Mouse (Mus musculus): ENCODE data around the gene Kcnn4.
"Not testable (repeated sequence)": the region's sequence is repeated elsewhere in the genome, so short reads cannot be mapped to it uniquely, and the experiment has no call there.

Kcnn4 gene

GRCm38 (mm10) chr7:24391687-24392086 lies 21.6 kb downstream of the Kcnn4 start:
- no peak for DNase-seq (ENCODE audit: low spot score)

- no peak for DNase-seq (ENCODE audit: low spot score)
These were observed 24.0 kb downstream of the Kcnn4 start for GRCm38 (mm10) chr7:24394054-24394453.

- no peak for DNase-seq (ENCODE audit: low spot score)
These were observed 24.6 kb downstream of the Kcnn4 start for GRCm38 (mm10) chr7:24394475-24395161.

- no peak for DNase-seq (ENCODE audit: low spot score)
These were observed 26.8 kb downstream of the Kcnn4 start for GRCm38 (mm10) chr7:24396832-24397231.

- no peak for DNase-seq (ENCODE audit: low spot score)
These were observed 28.4 kb downstream of the Kcnn4 start for GRCm38 (mm10) chr7:24398364-24398913.

- peak; percentile 85 for DNase-seq (ENCODE audit: low spot score)
These were observed 29.4 kb downstream of the Kcnn4 start, which contains the start of gene Smg9 for GRCm38 (mm10) chr7:24399256-24400081. TSS of gene Smg9 (plus strand) at chr7:24399619.

GRCm38 (mm10) chr7:24400082-24400452 lies 30.0 kb downstream of the Kcnn4 start:
- no peak for DNase-seq (ENCODE audit: low spot score)

- not testable (repeated sequence) for DNase-seq (ENCODE audit: low spot score)
These were observed 30.4 kb downstream of the Kcnn4 start for GRCm38 (mm10) chr7:24400489-24400888.

- DNase-seq (ENCODE audit: low spot score) = no peak
These were observed 32.8 kb downstream of the Kcnn4 start for GRCm38 (mm10) chr7:24402851-24403250.

GRCm38 (mm10) chr7:24405649-24406048 lies 35.6 kb downstream of the Kcnn4 start:
- DNase-seq (ENCODE audit: low spot score) = no peak

GRCm38 (mm10) chr7:24406528-24407344 lies 36.7 kb downstream of the Kcnn4 start:
- DNase-seq (ENCODE audit: low spot score) = no peak

GRCm38 (mm10) chr7:24408186-24408585 lies 38.1 kb downstream of the Kcnn4 start:
- DNase-seq (ENCODE audit: low spot score) = no peak

GRCm38 (mm10) chr7:24410123-24410522 lies 40.1 kb downstream of the Kcnn4 start:
- DNase-seq (ENCODE audit: low spot score) = no peak

GRCm38 (mm10) chr7:24410831-24411230 lies 40.8 kb downstream of the Kcnn4 start:
- DNase-seq (ENCODE audit: low spot score) = no peak

- DNase-seq (ENCODE audit: low spot score) = no peak
These were observed 43.6 kb downstream of the Kcnn4 start for GRCm38 (mm10) chr7:24413630-24414029.

GRCm38 (mm10) chr7:24415261-24415660 lies 45.2 kb downstream of the Kcnn4 start:
- no peak for DNase-seq (ENCODE audit: low spot score)

- no peak for DNase-seq (ENCODE audit: low spot score)
These were observed 49.5 kb downstream of the Kcnn4 start for GRCm38 (mm10) chr7:24419579-24419978.

- DNase-seq (ENCODE audit: low spot score) = no peak
These were observed 51.6 kb downstream of the Kcnn4 start for GRCm38 (mm10) chr7:24421648-24422047.

GRCm38 (mm10) chr7:24422251-24422650 lies 52.2 kb downstream of the Kcnn4 start:
- DNase-seq (ENCODE audit: low spot score) = no peak

GRCm38 (mm10) chr7:24423107-24423763 lies 53.2 kb downstream of the Kcnn4 start:
- no peak for DNase-seq (ENCODE audit: low spot score)

- no peak for DNase-seq (ENCODE audit: low spot score)
These were observed 54.1 kb downstream of the Kcnn4 start for GRCm38 (mm10) chr7:24423956-24424732.
